Mouse (Mus musculus) embryo, embryonic 10.5 days (tissue): ENCODE measurements around the gene Ampd3.

ENCODE experiments used
- DNase-seq: peaks from one replicate; pipeline ENCODE4 v3.0.0-alpha.2; 2015; ENCODE audit warnings: low spot score

The Ampd3 gene

DNA sequence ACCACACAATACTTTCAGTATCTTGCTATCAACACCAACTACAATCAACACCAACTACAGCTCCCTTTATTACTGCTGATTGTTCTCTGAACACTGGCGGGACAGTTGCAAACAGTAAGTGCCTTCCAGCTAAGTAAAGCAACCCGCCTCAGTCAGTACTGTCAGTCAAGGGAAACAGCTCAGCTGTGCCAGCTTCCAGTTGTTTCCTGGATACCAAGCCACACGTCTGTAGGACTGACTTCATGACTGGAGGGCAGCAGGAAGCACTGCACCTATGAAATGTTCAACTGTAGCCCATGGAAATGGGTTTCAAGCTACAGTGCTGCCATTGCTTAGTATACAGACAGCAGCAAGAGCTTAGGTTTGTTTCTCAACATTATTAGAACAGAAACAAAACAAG lies 66.5 kb downstream of the Ampd3 start:
- DNase-seq: no peak

DNA sequence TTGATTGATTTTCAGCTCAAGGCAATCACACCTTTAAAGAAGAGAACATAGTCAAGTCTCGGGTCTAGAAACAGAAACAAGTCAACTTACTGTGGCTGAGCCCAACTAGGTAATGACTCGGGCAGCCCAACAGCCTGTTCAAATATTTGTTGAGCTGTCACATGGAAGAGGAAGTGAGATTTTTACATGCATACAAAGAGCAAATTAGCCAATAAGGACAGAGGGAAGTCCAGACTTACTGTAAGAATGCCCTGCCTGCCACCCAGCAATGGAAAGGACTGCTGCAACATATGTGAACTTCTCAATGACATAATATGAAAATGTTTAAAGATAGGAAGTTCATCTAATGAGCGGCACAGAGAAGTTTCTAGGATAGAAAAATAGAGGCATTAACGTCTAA lies 72.3 kb downstream of the Ampd3 start:
- no peak for DNase-seq

DNA sequence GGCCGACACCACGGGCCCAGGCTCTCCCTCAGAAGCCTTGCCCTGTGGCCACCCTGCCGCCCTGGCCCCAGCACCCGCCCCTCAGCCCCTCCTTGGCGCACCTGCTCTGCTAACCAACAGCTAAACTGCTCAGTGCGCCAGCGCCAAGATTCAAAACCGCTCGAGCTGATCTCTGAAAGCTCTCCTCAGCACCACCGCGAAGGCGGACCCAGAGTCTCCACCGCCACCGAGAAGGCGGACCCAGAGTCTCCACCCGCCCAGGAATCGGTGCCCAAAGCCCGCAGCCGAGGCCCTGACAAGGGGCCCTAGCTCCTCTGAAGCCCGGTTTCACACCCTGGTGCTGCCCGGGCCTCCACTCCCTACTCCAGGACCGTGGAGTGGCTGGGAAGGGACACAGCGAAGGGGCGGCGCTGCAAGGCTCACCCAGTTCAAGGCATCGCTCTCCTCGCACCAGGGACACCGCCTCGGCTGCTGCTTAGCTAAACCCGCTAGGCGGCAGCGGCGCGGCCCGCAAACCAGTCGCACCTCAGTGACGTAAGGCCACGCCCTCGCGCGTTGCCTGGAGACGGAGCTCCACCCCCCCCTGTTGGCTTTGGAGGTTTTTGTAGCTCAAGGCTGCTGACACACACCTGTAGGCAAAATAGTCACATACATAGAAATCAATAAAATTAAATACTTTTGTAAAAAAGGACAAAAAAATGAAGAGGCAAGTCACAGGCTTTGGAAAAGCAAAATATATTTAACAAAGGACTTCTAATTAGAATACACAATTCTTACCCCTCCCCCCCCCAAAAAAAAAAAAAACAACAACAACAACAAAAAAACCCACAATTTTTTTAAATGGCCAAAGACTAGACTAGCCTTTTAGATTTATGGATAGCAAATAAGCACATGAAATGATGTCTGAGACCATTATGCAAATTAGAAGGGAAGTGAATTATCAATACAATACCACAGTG lies 76.2 kb downstream of the Ampd3 start, which contains the start of gene Rnf141:
TSS of gene Rnf141 (minus strand) at position 542 of the 959 bp plus-strand sequence.
- peak; percentile 95 for DNase-seq

- DNase-seq: no peak
Observed at GRCm38 (mm10) chr7:110847321-110847720, 79.3 kb downstream of the Ampd3 start.

DNA sequence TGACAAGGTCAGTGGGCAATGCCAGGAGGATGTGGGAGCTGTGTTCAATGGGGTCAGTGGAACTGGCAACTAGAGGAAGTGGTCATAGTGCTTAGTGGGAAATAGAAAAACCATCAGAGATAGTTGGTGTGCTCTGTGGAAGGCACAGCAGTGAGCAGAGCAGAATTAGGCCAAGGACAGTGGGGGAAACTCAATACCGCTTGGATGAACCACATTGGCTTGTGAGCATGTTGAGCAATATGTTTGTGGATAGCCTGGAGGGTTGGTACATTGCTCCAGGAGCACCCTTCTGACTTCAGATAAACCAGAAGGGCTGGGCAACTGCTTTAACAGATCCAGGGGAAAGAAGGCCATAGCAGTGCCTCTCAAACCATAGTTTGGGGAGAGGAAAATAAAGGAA lies 80.4 kb downstream of the Ampd3 start:
- DNase-seq: no peak

GRCm38 (mm10) chr7:110851541-110852203 lies 83.7 kb downstream of the Ampd3 start:
- no peak for DNase-seq

DNA sequence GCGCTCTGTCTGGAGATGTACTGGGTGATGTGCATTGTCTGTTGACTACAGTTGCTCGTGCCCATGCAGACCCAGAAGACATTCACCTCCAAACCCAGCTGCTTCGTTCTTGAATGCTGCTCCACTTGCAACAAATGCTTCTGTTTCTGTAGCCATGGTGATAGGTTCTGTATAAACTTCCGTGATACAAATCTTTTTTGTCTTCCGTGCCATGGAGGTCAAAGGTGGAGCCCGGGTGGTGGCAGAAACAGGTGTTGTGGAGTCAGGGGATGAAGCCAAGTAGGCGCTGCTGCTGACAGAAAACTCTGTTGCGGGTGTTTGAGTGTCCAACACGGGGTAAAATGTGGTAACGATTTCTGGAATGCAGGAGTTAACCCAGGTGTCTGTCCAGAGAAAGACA lies 85.6 kb downstream of the Ampd3 start:
- DNase-seq: no peak

GRCm38 (mm10) chr7:110854519-110854918 lies 86.5 kb downstream of the Ampd3 start:
- peak; percentile 32 for DNase-seq

DNA sequence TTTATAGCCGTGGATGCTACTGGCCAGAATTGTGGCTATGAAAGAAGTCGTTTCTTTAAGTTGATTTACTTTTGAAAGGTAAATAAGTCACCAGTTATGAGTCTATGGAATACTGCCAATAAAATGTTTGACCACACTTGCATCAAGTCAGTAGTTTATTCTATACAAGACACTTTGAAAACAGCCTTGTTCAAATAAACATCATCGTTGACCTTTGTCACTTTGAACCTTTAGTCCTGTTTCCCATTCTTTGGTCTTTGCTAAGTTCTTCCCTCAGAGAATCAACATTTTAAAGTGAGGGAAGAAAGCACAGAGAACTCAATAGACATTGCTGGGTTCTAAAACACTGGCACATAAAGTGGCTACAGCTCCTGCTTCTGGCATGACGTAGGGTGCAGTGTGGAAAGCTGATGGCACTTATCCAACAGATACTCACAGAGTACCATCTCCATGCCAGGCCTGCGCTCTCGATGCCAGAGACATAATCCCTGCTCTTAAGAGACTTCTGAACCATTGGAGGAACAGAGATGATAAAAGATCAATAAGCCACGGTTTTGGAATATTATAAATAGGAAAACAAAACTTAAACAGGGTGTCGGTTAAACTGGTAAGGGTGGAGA lies 87.0 kb downstream of the Ampd3 start:
- DNase-seq: no peak

- DNase-seq: no peak
Observed at GRCm38 (mm10) chr7:110855604-110856003, 87.6 kb downstream of the Ampd3 start.

- DNase-seq: no peak
Observed at GRCm38 (mm10) chr7:110860129-110860528, 92.1 kb downstream of the Ampd3 start.
